Mouse (Mus musculus): ENCODE data around the gene Cped1. TPM values are rescaled to one million over a fixed set of nuclear protein-coding genes. Genes with fewer than 3 reads are reported as not detected.

The Cped1 gene
- total RNA-seq, 4 experiments from 2014 or later = 49.0 to 62.4 (median 51.9) TPM

DNA sequence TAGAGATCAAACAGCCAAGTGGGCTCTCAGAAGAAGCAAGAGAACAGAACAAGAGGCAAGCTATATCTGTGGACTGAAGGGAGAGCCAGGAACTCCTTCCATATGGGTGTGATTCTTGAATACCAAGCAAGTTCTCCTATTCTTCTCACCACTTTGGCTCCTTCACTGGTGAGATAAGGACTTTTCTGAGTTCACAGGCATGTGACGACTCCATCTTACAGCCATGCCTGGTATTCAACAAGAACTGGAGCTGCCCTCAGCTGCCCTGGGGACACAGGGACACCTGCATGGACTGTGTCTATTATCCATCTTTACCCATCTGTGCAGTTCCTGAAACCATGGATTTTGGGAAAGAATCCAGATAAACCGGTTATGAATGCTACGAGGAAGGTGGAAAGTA is 15.2 kb downstream of the Cped1 start:
- DNase-seq = no peak

DNA sequence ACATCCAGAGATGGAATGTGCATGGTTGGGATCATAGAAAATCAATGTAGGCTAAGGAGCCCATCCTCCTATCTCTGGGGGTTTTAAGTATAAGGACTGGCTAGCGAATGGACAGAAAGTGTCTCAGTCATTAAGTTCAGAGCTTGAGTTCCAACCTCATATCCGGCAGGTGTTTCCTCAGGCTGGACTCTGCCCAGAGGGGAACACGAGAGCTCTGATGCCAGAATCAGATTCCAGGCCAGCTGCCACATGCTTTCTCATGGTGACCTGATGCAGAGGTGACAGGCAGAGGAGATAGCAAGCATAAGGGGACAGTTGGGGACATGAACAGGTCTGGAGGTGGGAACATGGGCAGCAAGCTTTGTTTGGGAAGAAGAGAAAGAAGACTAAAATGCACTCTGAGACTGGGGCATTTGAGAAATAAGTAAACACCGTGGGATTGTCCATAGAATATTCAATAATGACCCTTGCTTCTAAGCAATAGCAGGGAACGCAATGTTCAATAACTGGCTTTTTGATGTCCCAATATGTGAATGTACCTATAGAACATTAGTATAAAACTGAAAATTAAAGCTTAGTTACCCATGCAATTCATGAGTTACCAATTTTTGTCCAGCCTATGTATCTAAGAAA is 15.7 kb downstream of the Cped1 start:
- DNase-seq = no peak

DNA sequence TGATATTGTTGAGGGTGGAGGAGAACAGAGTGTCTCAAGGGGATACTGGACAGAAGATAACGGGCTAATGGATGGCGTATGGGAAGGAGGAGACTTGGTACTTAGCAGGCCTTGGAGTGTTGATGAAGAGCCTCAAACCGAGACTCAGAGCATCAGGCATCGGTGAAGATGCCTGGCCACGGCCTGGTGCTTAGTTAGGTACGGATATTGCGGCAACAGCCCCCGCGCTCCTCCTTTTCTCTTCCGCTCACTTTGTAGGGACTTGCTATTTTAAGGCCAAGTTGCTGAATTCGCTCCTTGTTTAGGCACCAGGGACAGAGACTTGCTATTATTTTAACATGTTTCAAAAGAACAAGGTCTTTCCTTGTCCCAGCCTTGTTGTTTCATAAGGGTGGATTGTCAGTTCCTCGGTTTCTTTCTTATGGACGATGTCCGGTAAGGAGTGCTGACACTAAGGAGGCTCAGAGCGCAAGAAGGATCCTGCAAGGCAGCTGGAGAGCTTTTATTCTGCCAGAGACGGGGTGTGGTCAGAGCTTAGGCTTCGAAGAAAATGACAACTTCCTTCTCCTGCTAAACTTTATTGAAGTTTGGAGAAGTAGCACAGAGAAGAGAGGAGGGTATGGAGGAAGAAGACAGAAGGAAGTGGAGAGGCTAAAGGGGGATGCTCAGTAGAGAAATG is 16.9 kb downstream of the Cped1 start:
- DNase-seq = no peak

DNA sequence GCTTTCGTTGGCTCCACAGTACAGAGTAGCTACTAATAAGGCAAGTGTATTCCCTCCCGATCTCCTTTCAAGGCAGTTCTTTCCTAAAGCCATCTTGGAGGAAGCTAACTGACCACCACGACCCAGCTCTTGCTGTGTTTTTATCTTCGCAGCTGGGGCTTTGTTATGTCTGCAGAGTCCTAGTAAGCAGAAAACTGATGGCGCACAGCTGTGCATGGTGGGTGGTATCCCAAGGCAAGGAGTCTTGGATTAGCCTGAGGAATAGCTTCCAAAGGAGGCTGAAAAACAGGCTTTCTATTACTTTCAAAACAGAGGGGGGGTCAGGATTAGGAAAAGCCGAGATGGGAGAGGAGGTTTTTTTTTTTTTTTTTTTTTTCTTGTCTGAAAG is 17.5 kb downstream of the Cped1 start:
- no peak for DNase-seq

DNA sequence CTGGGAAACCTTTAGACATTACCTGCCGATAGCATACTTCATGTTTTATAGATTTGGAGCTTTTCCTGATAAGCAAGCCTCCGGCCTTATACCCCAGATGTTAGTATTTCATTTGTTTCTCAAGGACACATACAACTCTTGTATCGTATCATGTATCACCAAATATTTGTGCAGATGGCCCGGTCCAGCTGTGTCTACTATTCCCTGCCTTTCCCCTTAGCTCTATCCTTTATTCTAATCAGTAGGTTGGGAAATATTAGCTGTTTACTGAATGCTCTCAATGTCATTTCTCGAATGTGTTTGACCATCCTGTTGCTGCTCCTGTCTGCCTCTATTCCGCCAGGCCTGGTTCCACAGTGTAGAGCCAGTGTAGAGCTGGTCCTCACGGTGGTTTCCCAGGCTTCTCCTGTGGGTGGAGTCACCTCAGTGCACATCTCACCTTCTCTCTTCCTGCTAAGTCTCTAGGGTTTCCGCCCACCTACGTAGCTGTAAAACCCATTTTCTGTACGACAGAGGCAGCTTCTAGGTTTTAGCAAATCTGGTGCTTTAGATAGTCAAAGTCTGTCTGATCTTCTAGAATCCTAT is 18.3 kb downstream of the Cped1 start:
- no peak for DNase-seq

DNA sequence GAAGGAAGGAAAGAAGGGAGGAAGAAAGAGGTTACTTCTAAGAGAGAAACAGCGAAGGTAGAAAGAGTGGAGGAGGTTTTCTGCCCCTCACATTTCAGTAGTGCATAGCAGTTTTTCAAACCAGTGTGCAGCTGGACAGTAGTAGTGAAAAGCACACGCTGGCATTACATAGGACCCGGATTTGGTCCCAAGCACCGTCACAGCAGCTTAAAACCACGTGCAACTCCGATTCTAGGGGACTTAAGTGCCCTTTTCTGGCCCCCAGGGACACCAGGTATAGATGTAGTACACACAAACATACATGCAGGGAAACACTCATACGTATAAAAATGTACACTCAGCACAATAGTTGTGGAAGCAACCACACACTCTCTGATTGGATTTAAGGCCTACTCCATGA is 22.6 kb downstream of the Cped1 start:
- no peak for DNase-seq

DNA sequence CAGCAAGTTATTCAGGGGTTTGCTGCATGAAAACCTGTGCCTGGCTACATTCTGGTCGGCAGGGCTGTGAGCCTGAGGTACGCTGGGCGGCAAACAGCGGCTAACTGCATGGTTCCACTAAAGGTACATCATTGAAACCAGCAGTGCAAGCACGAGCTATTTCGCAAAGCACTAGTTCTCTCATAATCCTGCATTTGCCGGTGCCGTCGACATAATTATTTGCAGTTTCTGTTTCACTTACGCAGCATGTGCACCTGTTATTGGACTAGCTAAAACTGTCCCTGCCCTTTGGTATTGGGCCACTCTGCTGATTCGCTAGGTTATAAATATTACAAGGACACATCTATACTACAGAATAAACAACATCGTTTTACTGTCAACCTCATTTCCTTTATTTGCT is 24.5 kb downstream of the Cped1 start:
- no peak for DNase-seq

DNA sequence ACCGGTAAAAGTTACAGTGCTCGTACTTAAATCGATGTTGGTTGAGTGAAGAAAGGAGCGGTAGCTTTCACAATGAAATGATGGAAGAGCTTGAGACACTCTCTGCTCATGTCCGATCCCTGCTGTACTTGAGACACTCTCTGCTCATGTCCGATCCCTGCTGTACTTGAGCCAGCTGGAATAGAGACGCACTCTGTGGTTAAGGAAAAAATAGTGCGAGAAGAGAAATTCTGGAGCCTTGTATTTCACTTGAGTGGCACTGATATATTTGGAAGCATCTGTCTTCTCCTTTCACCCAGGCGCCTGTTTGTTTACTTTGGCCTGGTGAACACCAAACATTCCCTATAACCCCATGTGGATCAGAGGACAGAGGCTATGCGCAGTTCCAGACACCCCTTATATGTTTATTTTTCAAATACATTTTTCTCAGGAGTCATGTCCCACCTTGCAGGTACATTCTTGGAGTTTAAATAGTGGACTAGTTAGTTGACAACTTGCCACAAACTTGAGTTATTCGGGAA is 25.1 kb downstream of the Cped1 start:
- DNase-seq = no peak

DNA sequence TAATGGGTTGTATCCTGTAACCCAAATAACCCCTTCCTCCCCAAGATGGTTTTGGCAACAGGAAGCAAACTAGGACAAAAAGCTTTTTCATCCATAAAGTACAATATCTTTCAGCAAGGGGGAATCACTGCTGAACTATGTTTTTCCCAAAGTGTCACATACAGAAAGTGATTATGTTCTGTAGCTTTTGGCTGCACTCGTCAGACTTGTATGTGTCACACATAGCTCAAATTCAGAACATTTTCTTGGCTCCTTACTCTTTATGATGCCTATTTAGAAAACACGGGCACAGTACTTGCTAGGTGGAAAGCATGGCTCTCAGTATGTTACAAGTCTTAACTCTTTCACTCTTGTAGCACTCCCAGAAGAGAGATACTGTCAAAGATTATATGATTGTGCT is 25.8 kb downstream of the Cped1 start:
- DNase-seq = no peak

DNA sequence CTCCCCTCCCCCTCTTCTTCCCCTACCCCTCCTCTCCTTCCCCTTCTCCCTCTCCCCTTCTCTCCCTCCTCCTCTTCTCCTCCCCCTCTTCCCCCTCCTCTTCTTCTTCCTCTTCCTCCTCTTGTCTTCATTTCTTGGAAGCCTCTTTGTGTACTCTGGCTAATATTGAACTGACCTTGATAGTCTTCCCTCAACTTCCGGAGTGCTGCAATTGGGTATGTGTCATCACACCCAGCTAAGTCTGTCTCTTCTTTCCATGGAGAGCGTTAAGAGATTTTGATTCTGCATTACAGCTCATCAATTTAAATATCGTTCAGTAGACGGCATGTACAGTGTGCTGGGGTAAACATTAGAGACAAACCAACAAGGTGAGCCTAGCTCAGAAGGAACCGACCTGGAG is 26.4 kb downstream of the Cped1 start:
- no peak for DNase-seq

DNA sequence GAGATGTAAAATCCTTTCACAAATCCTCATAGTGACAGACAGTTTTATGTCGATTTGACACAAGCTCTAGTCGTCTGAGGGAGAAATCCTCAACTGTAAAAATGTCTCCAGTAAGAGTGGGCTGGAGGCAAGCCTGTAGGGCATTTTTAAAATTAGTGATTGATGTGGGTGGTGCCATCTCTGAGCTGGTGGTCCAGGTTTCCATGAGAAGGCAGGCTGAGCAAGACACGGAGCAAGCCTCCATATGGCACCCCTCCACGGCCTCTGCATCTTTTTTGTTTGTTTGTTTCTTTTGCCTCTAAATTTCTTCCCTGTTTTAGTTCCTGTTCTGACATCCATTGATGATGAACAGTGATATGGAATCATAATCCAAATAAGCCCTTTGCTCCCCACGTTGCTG is 26.8 kb downstream of the Cped1 start:
- no peak for DNase-seq

DNA sequence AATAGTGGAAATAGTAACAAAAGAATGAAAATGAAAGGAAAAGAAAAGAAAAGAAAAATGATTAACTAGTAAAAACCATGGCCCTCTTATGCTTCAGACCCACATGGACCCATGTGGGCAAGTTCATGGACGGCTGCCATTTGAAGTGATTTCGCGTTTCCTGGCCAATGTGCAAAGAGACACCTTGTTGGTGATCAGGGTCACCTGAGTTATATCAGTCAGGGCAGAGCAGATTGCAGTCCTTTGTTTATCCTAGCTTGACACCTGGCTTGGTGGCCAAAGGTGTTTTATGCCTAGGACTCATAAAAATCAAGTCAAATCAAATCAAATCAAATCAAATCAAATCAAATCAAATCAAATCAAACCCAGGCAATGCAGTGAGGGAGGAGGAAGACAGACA is 27.7 kb downstream of the Cped1 start:
- no peak for DNase-seq

DNA sequence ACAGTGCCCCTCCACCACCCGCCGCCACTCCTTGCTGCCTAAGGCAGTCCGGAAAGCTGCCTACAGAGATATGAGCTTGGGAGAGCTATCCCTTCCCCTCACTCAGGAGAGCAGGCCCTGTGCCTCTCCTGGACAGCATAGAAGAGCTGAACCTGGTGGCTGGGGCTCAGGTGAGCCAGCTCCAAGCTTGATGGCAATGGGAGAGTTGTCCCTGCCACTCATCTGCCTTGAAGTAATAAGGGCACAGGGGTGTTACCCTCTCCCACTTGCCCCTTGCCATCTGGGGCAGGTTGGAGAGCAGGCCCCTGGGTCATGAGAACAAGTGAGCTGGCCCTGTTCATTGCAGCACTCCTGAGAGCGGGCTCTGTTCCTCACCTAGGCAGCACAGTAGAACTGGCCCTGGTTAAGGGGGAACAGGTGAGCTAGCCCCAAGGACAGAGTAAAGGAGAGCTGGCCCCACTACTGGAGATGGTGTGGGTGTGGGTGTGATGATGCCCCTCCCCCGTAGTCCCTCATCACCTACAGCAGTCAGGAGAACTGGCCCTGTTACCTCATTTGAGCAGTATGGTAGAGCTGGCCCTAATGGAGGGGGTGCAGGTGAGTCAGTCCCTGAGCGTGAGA is 28.7 kb downstream of the Cped1 start:
- DNase-seq = no peak

DNA sequence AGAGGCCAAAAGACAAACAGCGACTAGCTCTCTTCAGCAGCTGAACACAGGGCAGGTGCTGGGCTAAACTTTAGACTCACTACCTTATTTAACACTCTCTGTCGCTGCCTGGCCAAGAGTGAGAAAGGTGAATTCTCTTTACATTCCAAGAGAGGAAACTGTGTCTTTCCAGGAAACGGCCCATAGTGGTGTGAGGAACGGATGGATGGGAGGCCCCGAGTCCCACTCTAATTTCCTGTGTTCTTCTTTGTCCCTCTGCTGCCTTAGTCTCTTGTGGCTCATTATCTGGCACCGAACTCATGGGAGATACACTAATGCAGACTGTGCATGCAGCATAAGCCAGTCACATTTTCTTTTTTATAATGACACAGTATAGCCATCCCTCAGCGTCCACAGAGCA is 31.9 kb downstream of the Cped1 start:
- no peak for DNase-seq

DNA sequence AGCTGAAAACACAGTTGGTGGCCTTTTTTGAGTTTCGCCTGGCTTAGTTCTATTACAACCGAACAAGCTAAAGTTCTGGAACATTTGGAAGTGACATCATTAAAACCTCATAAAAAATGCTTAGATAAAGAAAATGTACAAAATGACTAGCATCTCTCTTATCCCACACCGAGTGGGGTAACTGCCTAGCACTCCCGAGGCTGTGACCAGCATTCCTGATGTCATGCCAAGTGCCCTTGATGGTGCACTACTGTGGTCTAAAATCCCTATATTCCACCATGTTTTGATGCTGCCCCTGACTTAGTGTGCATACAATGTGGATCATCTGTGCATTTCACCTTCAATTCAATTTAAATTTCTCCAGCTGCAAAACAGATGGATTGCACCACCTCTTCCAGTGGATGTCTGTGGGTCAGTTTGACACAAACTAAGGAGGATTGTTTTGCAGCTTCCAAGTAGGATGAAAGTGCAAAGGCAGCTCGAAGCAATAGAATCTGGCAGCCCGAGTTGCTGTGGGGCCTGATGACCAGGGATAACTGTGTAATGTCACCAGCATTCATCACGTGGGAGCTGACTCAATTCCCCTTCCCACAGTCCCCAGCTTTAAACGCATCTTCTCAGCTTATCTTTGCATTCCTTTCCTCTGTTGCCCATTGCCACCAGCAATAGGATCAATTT is 33.2 kb downstream of the Cped1 start:
- no peak for DNase-seq

DNA sequence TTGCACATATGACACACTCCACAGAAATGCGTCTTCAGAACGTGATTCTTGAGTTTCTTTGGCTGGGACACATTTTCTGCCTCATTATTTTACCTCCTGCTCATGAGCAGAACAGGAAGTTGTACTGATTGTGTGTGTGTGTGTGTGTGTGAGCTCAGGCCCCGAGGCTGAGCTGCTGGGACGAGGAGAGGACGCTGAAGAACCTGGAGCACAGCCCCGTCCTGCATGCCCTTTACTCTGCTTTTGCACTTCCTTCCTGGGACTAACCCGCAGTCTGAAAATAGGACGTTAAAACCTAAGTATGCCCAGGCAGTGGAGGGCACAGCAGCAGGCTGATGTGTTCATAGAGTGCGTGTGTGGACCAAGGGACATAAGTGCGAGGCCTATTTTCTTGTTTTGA is 33.9 kb downstream of the Cped1 start:
- no peak for DNase-seq

DNA sequence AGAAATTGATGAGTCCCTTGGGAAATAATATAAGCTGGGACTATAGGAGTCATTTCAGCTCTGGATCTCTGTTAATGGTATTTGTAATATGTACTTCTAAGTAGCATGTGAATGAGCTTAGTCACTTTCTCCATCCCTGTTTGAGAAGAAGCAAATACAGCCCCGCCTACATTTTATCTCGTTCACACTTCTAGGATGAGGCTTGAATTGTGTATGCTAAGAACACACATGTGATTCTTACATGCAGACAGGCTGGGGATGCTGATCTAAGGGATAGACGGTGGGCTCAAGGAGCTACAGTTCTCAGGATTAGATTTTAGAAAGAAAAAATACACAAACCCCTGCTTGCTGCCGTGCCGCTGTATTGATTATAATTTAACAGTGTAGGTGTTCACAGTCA is 35.0 kb downstream of the Cped1 start:
- DNase-seq = no peak

DNA sequence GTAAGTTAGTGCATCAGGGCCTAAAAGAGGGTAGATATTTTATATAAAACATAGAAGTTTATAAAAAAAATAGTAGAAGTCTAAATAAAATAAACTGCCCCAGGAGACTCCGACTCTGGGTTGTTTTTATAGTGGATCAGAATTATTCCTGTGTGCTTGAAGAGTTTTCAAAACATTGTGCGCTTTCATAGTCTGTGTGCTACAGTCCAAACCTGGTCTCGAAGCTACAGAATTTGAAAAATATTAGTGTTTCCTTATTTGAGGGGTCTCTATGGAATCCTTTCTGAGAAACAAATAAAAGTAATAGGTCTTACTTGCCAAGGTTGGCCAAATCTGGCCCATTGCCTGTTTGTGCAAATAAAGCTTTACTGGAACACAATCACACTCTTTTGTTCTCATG is 35.6 kb downstream of the Cped1 start:
- no peak for DNase-seq

DNA sequence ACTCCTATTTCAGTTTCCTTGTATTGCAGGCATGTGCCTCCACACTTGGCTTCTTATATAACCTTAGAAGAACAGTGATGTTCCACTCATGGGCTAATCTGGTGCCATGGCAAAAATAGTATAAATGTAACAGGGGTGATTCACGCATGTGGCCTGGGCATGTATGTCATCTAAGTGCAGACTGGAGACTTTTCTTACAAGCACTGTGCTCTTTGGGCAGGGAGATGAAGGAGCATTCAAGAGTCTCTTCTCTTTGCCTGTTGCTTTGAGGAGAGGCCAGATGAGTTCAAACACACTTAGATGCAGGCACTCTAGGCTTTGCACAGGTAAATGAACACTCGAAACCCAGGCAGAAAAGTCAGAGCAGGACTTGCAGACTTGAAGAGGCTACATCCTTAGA is 38.5 kb downstream of the Cped1 start:
- DNase-seq = no peak

DNA sequence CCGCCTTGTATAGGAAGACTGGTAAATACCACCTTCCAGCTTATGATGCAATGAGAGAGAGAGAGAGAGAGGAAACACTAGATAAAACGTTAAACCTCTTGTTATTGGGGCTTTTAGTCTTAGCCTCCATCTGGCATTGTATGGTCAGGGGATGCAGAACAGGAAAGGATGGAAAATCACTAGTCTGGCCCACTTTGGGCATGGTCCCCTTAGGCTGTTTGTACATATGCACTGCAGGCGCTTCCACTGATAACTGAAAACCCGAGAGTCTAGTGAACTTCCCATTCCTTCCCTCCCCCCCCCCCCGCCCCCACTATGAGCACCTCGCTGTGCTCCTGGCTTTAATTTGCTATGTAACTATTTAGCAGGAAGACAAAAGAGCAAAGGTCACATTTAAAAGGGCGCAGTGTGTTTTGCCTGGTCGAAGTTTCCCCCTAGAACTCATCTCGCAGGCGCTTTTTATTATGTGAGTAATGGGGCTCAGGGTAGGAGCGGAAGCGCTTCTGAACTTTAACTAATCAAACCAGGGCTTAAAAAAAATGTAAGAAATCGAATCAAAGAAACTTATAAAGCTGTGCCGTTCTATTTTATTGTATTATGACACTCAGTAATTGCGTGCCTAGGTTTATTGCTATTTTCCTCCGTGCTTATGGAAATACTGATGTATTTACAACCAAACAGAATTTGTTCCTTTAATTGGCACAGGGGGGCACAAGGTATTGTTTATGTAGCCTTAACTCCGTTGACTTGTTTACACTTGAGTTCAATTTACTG is 40.1 kb downstream of the Cped1 start:
- DNase-seq = no peak

DNA sequence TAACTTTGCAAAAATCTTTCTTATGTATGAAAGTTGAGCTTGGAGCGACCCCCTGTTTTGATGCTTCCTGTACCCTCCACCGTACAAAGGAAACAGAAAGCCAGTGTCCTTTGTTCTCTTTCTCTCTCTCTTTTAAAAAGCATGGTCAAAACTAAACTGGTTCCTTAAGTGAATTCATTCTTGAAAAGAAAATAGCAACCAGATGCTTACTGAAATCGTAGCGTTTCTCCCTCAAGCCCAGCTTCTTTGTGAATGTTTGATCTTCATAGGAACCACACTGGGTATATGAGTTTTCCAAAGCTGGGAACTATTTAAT is 40.6 kb downstream of the Cped1 start:
- no peak for DNase-seq

Data from adrenal gland, adult 8-10 months (tissue).